Mouse (Mus musculus) midbrain, postnatal 0 days (tissue): ENCODE results near the gene Filip1l. TPM values are rescaled to one million over a fixed set of nuclear protein-coding genes. Genes with fewer than 3 reads are reported as not detected.

Experiments
- ATAC-seq: fragments of 200-750 bp; cut with Nextera tagmentation; 2 replicates; pipeline ENCODE4 v1.8.0; 2017; ENCODE audit warnings: moderate number of reproducible peaks, mild to moderate bottlenecking, moderate TSS enrichment, moderate library complexity; ENCODE audit not compliant: low FRiP score
- DNase-seq: peaks from one replicate; pipeline ENCODE4 v3.0.0-alpha.2; 2015; ENCODE audit warnings: low spot score
- H3K27ac ChIP-seq: fragments of 300-500 bp; sonication (generic); 2 replicates; pipeline ENCODE4 v1.5.1; 2014; ENCODE audit warnings: low read depth, mild to moderate bottlenecking, low read length, mixed read lengths
- H3K27me3 ChIP-seq: fragments of 300-500 bp; sonication (generic); 2 replicates; pipeline ENCODE4 v1.6.1; 2014; ENCODE audit warnings: low read length, control low read depth, mixed read lengths; ENCODE audit not compliant: insufficient read depth
- H3K36me3 ChIP-seq: fragments of 300-500 bp; sonication (generic); 2 replicates; pipeline ENCODE4 v1.6.1; 2014; ENCODE audit warnings: low read length, control low read depth, mixed read lengths; ENCODE audit not compliant: insufficient read depth
- H3K4me1 ChIP-seq: fragments of 300-500 bp; sonication (generic); 2 replicates; pipeline ENCODE4 v1.6.1; 2014; ENCODE audit warnings: mild to moderate bottlenecking, control low read depth, antibody characterized with exemption, low read length, mixed read lengths; ENCODE audit not compliant: insufficient read depth
- H3K4me2 ChIP-seq: fragments of 300-500 bp; sonication (generic); 2 replicates; pipeline ENCODE4 v1.6.1; 2014; ENCODE audit warnings: low read depth, mild to moderate bottlenecking, low read length, mixed read lengths; ENCODE audit not compliant: poor library complexity, severe bottlenecking
- H3K4me3 ChIP-seq: fragments of 300-500 bp; sonication (generic); 2 replicates; pipeline ENCODE4 v1.5.1; 2014; ENCODE audit warnings: low read depth, mild to moderate bottlenecking, low read length, moderate library complexity
- H3K9ac ChIP-seq: fragments of 300-500 bp; sonication (generic); replicated peaks from 2 replicates; pipeline ENCODE4 v1.6.1; 2014; ENCODE audit warnings: mild to moderate bottlenecking, low read length, moderate library complexity, mixed read lengths; ENCODE audit not compliant: poor library complexity, severe bottlenecking
- H3K9me3 ChIP-seq: fragments of 300-500 bp; sonication (generic); 2 replicates; pipeline ENCODE4 v1.6.1; 2016; ENCODE audit warnings: low read length, control low read depth
- CTCF ChIP-seq: IDR thresholded peaks from 2 replicates; pipeline ENCODE4 v1.5.1; 2016; ENCODE audit warnings: antibody characterized with exemption, mild to moderate bottlenecking
- WGBS: fragments of 180-500 bp; shearing (Covaris S2); extraction: QIAGEN DNeasy Blood & Tissue Kit; methylation state at CpG from one replicate; pipeline ENCODE4 v1.1.7; 2014; 5-methylcytosine and 5-hydroxymethylcytosine counted together
- polyA plus RNA-seq: library from polyadenylated mRNA; unstranded; fragments of >200 nt; fragmentation: Nextera tagmentation; extraction: Ambion mirVana; gene quantifications from 2 replicates; pipeline ENCODE4 v1.2.1, GENCODE M21; 2015
- total RNA-seq: library from RNA; depleted of rRNA; stranded (reverse); fragments of >200 nt; gene quantifications from 2 replicates; pipeline ENCODE4 v1.2.3, GENCODE M21; 2014

Filip1l gene
- total and polyA plus RNA-seq, 2 experiments from 2014 or later, result 1.9 to 2.2 TPM

DNA sequence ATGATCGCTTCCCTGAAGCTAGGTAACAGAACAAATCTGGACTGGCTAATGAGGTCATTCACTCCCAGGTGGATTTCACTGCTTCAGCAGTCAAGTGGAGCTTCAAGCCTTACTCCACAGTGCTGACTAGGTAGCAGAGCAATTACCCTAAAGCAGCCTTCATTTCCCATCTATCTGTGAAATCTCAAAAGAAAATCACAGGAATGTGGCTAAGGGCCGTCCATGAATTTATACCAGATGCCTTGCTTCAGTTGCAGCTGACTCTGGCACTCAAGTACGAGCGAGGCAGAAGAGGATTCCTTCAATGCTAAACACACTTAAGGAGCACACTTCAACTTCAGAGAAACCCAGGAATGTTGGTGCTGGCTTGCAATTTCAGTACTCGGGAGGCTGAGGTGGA is 50.9 kb downstream of the Filip1l start:
- Histone ChIP-seq H3K9me3 (no peaks in the 10 kb centered on the region), H3K4me3 (no peak overlapping the region), H3K27ac (no peak overlapping the region), H3K9ac (no peak overlapping the region), H3K4me1 (no peaks in the 10 kb centered on the region), H3K4me2 (no peak overlapping the region), H3K36me3 (no peaks in the 10 kb centered on the region), H3K27me3 (no peaks in the 10 kb centered on the region)
- whole genome bisulfite sequencing, result 83% methylated on average over 5 of the region's 5 CpGs
- DNase-seq, result no peak
- no peak for ATAC-seq
- TF ChIP-seq CTCF, result no peak

DNA sequence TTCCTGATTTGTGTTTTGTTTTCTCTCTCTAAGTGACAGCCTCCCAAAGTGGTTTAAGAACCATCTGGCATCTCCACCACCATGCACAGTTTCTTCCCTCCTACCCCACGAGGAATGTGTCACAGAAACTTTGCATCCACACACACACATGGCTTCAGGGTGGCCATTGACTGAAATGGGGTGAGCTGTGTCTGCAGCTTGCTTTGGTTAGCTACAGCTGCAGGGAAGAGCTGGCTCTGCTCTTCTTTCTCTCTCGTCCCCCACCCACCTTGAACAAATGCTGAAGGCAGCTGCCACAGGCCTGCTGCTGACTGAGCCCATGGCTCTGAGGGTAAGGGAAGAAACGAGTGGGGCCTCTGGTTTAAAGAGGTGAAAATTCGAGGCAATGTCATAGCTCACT is 59.9 kb downstream of the Filip1l start:
- Histone ChIP-seq H3K9me3 (no peaks in the 10 kb centered on the region), H3K9ac (no peak overlapping the region), H3K4me2 (no peak overlapping the region), H3K4me1 (no peaks in the 10 kb centered on the region), H3K36me3 (no peaks in the 10 kb centered on the region), H3K4me3 (no peak overlapping the region), H3K27ac (no peak overlapping the region), H3K27me3 (no peaks in the 10 kb centered on the region)
- no peak for DNase-seq
- 54% methylated on average over 4 of the region's 4 CpGs for WGBS
- ATAC-seq, result no peak
- TF ChIP-seq CTCF, result no peak

DNA sequence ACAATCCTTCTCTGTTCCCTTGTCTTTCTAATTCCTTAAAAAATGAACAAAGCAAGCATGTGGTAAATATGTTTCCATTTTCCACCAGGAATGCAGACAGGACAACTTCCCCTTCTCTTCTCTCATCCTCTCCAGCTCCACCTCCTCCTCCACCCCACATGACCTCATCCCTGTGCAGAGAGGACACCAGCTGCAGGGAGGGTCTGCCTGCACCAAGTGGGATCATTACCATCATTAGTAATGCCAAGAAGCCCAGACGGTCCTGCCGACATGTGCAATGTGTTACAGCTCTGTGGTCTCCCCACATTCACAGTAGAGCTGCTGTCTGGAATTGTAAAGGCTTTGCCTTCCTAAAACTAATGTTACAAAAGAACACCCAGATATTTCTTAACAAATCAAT is 63.2 kb downstream of the Filip1l start:
- no peaks in the 10 kb centered on the region for H3K27me3 ChIP-seq
- H3K36me3 ChIP-seq, result no peaks in the 10 kb centered on the region
- 61% methylated on average over 2 of the region's 2 CpGs for WGBS
- H3K27ac ChIP-seq, result no peak overlapping the region
- ATAC-seq (no peak), DNase-seq (no peak)
- no peak overlapping the region for H3K4me3 ChIP-seq
- no peak overlapping the region for H3K4me2 ChIP-seq
- TF ChIP-seq CTCF, result no peak
- no peak overlapping the region for H3K9ac ChIP-seq
- H3K4me1 ChIP-seq, result no peaks in the 10 kb centered on the region
- H3K9me3 ChIP-seq, result no peaks in the 10 kb centered on the region

DNA sequence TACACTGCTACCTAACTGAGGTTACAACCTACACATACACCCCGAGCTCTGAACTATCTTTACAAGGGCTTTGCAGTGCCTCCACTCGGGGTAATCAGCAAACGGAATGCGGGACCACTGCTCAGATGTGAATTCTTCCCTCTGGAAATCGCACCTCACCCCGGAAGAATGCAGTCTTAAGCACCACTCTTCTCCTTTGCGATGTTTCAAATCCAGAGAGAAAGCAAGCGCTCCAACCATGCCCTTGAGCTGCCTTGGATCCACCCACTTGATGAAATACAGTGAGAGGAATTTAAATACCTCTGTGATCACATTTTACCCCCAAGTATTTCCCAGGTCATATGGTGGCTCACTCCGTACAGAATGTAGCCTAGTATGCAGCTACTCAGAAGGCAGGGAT is 64.1 kb downstream of the Filip1l start:
- 85% methylated on average over 9 of the region's 9 CpGs for WGBS
- Histone ChIP-seq H3K36me3 (no peaks in the 10 kb centered on the region), H3K27me3 (no peaks in the 10 kb centered on the region), H3K9ac (no peak overlapping the region), H3K4me1 (no peaks in the 10 kb centered on the region), H3K4me2 (no peak overlapping the region), H3K9me3 (no peaks in the 10 kb centered on the region), H3K27ac (no peak overlapping the region), H3K4me3 (no peak overlapping the region)
- DNase-seq (no peak), ATAC-seq (no peak)
- no peak for TF ChIP-seq CTCF

DNA sequence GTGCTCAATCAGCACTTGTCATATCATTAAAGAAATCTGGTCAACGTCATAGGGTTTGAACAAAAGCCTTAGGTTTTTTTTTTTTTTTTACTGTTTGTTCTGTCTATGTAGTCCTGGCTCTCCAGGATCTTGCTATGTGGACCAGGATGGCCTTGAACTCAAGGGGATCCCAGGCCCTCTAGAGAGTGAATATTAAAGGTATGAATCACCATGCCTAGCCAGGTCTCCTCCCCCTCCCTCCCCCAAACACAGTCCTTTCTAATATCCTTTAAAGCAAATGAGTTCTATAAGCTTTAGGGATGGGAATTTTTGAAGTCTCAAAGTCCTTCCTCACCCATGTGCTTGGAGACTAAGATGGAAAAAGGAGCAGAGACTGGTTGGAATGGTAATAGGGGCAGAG is 65.1 kb downstream of the Filip1l start:
- Histone ChIP-seq H3K4me3 (no peak overlapping the region), H3K4me2 (no peak overlapping the region), H3K36me3 (no peaks in the 10 kb centered on the region), H3K4me1 (no peaks in the 10 kb centered on the region), H3K9ac (no peak overlapping the region), H3K27ac (no peak overlapping the region), H3K9me3 (no peaks in the 10 kb centered on the region), H3K27me3 (no peaks in the 10 kb centered on the region)
- ATAC-seq (no peak), DNase-seq (no peak)
- TF ChIP-seq CTCF, result no peak
- WGBS, result 85% methylated on average over 1 of the region's 1 CpGs

DNA sequence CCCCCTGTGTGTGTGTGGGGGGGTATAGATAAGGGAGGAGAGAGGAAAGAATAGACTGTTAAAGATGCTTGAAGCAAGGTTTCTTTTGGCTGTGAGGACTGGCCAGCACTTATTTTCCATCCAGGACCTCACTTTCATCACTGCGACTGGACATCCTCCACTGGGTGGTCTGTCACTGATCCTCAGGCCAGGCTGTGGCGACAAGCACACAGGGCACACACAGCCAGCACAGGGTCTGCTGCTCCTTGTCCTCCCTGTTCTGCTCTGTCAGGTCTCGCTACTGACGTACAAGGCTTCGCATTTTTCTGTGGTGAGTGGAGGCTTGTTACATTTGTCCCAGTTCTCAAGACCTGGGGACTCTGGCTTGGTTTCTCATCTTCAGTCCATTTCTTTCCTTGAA is 66.4 kb downstream of the Filip1l start:
- H3K27ac ChIP-seq, result no peak overlapping the region
- no peak overlapping the region for H3K4me2 ChIP-seq
- H3K36me3 ChIP-seq, result no peaks in the 10 kb centered on the region
- no peak for DNase-seq
- H3K4me1 ChIP-seq, result no peaks in the 10 kb centered on the region
- no peak overlapping the region for H3K9ac ChIP-seq
- no peak overlapping the region for H3K4me3 ChIP-seq
- 68% methylated on average over 5 of the region's 5 CpGs for WGBS
- ATAC-seq, result no peak
- H3K9me3 ChIP-seq, result no peaks in the 10 kb centered on the region
- no peak for TF ChIP-seq CTCF
- H3K27me3 ChIP-seq, result no peaks in the 10 kb centered on the region
